Mouse (Mus musculus): ENCODE measurements around the gene Sema4a.

Gene Sema4a

DNA sequence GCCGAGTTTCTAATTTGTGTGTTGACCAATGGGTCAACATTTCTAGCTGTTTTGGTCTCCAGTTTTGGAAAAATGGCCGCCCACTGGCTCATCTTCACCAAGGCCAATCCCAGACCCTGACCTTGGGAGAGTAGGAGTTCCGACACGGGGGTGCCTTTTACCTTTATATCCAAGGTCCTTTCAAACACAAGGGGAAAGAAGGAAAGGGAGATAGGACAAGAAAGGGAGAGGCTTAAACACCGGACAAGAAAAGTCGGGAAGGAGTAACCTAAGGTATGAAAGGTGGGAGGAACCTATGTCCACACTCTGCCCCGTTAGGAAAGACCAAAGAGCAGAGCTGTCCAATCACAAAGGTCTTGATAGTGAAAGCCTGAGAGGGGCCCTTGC, 50.3 kb downstream of the Sema4a start:
- CTCF ChIA-PET, result interaction anchor here (0.5 to 7.2 kb wide), 22 partner anchors 9 to 1026 kb away, joined by 3 to 190 read pairs (median 5); partner anchors contain the start of genes Pbxip1 (in 1 of the 4), Slc25a44 (in 1 of the 4), Smg5 (in 1 of the 4) and Tmem79 (in 1 of the 4)
- POLR2A ChIA-PET, result interaction anchor here (0.5 to 8.6 kb wide), 152 partner anchors 8 to 679 kb away, joined by 3 to 120 read pairs (median 5); partner anchors contain the start of genes Smg5 (in 4 of the 4), Tmem79 (in 4 of the 4), Cct3 (in 3 of the 4) and Lamtor2 (in 3 of the 4)

DNA sequence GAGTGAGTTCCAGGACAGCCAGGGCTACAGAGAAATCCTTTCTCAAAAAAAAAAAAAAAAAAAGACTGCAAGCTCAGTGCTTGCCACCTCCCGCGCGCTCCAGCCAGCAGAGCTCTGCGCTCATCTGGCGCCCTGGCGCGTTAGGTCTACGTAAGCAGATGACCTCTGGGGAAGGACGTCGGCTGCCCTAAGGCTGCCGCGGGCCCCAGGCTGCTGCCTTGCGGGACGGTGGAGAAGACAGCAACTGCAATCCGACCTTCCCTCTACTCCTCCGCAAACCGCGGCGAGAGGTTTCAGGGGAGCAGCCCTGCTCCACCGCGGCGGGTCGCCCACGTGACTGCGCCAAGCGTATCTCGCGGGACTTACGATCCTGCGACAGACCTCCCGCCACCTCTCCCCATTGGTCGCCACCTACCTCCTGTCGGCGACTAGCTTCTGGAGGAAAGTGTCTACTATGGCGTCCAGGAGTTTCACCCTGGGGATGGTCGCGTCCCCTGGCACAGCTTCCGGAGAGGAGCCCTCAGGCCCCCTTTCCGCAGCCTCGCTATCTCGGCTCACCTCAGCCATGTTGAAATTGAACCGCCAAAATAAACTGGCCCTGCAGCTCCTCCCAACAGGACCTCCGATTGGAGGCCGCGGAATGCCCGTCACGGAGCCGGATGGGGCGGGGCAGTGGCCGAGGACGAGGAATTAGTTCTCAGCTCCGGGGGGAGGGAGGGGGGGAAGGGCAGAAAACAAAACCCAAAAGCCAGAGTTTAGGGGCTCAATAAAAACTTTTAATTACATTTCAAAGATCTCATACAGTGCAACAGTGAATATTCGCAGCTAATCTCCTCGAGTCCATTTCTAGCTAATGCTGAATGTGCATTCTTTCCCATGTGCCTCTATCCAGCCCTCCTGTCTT, 51.0 kb downstream of the Sema4a start, which contains the start of gene Pmf1:
Gene Pmf1, minus strand, starts transcription at position 591 of the 904 bp plus-strand sequence.
- CTCF ChIA-PET, result interaction anchor here (0.5 to 7.2 kb wide), 36 partner anchors 10 to 963 kb away, joined by 3 to 190 read pairs (median 5); partner anchors contain the start of genes Slc25a44 (in 1 of the 4), Smg5 (in 1 of the 4) and Tmem79 (in 1 of the 4)

DNA sequence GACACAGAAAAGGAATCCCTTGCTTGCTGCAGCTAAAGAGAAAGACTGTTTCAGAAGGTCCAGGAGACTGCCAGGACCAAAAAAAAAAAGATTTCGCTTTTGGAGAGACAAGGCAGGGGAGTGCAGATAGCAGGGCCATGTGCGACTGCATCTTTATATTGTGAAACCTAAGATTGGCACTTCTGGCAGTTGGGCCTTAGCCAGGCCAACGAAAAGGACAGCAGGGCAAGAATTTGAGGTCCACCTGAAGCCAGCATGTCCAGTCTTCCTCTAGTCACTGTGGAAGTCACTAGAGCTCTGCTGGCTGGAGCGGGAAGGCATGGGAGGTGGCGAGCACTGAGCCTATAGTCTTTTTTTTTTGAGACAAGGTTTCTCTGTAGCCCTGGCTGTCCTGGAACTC, 52.0 kb downstream of the Sema4a start:
- CTCF ChIA-PET, result interaction anchor here (1.3 to 7.2 kb wide), 11 partner anchors 11 to 75 kb away, joined by 3 to 190 read pairs (median 12); no protein-coding TSS in a partner anchor
- POLR2A ChIA-PET, result interaction anchor here (0.6 to 8.6 kb wide), 70 partner anchors 10 to 615 kb away, joined by 3 to 120 read pairs (median 8); partner anchors contain the start of genes Lmna (in 3 of the 4), Slc25a44 (in 3 of the 4), Cct3 (in 2 of the 4) and Lamtor2 (in 2 of the 4)

More for the DNA sequence above, 51.0 kb downstream of the Sema4a start, which contains the start of gene Pmf1:
- POLR2A ChIA-PET, result interaction anchor here (0.5 to 8.6 kb wide), 198 partner anchors 8 to 771 kb away, joined by 3 to 120 read pairs (median 4); partner anchors contain the start of genes Smg5 (in 4 of the 4), Tmem79 (in 4 of the 4), Cct3 (in 3 of the 4) and Lamtor2 (in 3 of the 4)

DNA sequence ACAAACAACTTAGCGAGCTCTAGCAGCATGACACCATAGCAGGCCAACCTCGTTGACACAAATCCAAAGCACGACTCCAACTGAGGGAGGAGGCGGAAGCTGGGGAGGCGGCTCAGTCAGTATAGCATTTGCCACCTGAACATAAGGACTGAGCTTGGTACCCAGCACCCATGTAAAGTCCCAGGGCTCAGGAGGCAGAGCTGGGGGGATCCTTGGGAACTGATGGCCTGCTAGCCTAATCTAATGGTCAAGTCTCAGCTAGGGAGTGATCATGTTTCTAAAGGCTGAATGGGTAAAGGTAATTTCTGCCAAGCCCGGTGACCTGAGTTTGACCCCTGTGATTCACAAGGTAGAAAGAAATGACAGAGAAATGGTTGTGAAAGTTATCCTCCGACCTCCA, 53.5 kb downstream of the Sema4a start:
- ChIA-PET CTCF (interaction anchor here (0.5 to 7.2 kb wide), 87 partner anchors 8 to 274 kb away, joined by 3 to 190 read pairs (median 4); partner anchors contain the start of genes Slc25a44 (in 3 of the 4), Cct3 (in 1 of the 4), Lmna (in 1 of the 4) and Paqr6 (in 1 of the 4)), POLR2A (interaction anchor here (0.6 to 8.6 kb wide), 62 partner anchors 8 to 1645 kb away, joined by 3 to 120 read pairs (median 4); partner anchors contain the start of genes Slc25a44 (in 3 of the 4), Smg5 (in 3 of the 4), Tmem79 (in 3 of the 4) and Sema4a (in 2 of the 4))

DNA sequence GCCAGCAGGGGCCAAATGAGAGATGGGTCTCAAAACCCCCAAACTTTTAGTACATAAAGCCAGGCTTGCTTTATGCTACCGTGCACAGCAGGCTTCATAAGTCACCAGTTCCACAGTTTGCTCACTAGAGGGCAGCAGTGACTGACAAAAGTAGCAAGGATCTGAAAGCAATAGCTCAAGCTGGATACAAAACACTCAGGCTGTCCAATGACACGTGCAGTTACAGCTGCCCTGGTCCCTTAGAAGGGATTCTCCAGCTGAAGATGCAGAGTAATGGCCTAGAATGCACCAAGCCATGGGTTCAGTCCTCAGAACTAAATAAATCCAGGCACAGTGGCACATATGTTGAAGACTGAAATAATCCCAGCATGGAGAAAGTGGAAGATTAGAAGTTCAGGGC, 53.9 kb downstream of the Sema4a start:
- ChIA-PET POLR2A (interaction anchor here (0.6 to 8.6 kb wide), 61 partner anchors 8 to 1646 kb away, joined by 3 to 120 read pairs (median 4); partner anchors contain the start of genes Slc25a44 (in 3 of the 4), Smg5 (in 3 of the 4), Tmem79 (in 3 of the 4) and Sema4a (in 2 of the 4)), CTCF (interaction anchor here (0.5 to 7.2 kb wide), 88 partner anchors 8 to 274 kb away, joined by 3 to 190 read pairs (median 4); partner anchors contain the start of genes Slc25a44 (in 3 of the 4), Cct3 (in 1 of the 4), Lmna (in 1 of the 4) and Paqr6 (in 1 of the 4))

DNA sequence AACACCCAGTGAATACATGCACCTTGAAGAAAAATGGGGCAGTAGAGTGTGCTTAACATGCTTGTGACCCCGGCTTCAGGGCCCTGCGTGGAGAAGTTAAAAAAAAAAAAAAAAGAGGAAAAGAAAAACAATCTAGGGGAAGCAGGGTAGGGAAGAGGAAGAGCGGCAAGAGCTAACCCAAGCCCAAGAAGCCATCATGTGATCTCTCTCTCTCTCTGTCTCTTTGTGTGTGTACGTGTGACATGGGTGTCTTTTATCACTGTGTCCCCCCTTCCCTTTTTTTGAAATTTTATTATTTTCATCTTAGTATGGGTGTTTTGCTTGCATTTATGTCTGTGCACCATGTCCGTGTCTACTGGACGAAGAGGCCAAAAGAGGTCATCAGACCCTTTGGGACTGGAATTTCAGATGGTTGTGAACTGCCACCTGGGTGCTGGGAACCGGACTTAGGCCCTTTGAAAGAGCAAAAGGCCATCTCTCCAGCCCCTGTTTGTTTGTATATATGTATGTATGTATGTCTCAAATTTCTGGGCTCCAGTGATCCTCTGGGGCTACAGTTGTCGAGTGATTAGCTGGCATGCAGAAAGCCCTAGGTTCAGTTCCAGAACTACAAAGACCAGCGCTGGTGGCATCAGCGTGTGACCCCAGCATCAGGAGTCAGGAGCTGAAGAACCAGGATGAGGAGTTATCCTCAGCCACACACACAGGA, 57.3 kb downstream of the Sema4a start:
- POLR2A ChIA-PET, result interaction anchor here in 1 of 4 experiments (0.7 to 1.6 kb wide), 4 partner anchors 14 to 355 kb away, joined by 3 to 5 read pairs (median 4); partner anchors contain the start of gene Slc25a44
- CTCF ChIA-PET, result interaction anchor here in 2 of 4 experiments (0.6 to 7.2 kb wide), 3 partner anchors 66 to 375 kb away, joined by 5 to 190 read pairs (median 5); no protein-coding TSS in a partner anchor

DNA sequence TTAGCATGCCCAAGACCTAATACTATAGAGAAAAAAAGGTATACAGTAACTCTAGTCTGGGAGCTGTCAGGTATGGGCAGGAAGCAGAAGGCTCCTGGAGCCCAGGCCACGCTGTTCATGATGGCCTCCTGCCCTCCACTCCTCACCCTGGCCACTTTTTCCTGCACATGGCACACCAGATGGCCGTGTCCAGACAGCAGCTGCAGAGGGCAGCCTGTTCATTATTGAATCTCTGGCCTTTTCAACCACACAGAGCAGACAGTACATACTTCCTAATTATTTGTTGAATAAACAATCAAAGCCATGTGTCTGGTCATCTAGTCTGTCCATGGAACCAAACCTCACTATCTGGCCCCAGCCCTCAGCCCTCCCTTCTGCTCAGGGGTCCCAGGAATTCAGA, 62.3 kb downstream of the Sema4a start:
- CTCF ChIA-PET, result interaction anchor here in 1 of 4 experiments (1.6 kb wide), 1 partner anchor 9 kb away, joined by 9 read pairs; no protein-coding TSS in a partner anchor

DNA sequence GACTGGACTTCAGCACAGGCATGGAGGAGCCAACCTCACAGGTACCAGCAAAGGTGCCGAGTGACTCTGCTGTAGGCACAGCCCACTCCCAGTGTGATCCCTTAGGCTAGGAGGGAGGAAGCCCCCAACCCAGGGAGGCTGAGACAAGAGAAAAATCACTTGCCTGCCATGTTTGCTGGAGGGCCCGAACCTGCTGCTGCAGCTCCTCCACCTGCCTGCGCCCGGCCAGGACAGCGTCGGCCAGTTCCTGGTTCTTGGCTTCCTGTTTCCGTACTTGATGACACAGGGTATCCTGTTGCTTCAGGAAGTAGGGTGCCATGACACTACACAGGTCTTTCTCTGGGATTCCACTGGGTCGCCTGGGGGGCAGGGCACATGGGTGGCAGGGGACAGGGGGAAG, 65.2 kb downstream of the Sema4a start:
- ChIA-PET CTCF (interaction anchor here in 3 of 4 experiments (1.1 to 1.7 kb wide), 4 partner anchors 12 to 71 kb away, joined by 3 to 5 read pairs (median 3); no protein-coding TSS in a partner anchor), POLR2A (interaction anchor here in 3 of 4 experiments (0.6 to 7.0 kb wide), 8 partner anchors 13 to 173 kb away, joined by 3 to 50 read pairs (median 6); partner anchors contain the start of genes Pmf1 (in 2 of the 3), Lamtor2 (in 1 of the 3), Smg5 (in 1 of the 3) and Tmem79 (in 1 of the 3))

More for the DNA sequence above, 62.3 kb downstream of the Sema4a start:
- POLR2A ChIA-PET, result interaction anchor here in 2 of 4 experiments (1.2 to 7.0 kb wide), 4 partner anchors 10 to 68 kb away, joined by 3 to 50 read pairs (median 26); partner anchors contain the start of genes Pmf1 (in 2 of the 2) and Slc25a44 (in 1 of the 2)

DNA sequence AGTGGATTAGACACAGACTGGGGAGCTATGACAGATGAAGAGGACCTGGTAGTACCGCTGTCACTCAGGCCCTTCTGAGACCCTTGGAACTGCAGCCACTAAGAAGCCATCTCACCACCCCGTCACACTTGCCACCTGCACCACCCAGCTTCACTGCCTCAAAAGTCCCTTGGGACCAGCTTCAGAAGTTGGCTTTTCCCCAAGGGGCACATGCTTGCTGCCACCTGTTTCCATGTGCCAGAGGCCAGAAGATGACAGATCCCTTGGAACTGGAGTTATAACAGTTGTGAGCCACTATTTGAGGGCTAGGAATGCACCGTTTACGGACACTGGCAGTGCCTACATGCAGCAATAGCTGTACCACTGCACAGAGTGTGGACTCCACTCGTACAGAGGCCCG, 65.7 kb downstream of the Sema4a start:
- POLR2A ChIA-PET, result interaction anchor here in 3 of 4 experiments (1.0 to 7.0 kb wide), 8 partner anchors 12 to 173 kb away, joined by 3 to 50 read pairs (median 4); partner anchors contain the start of genes Pmf1 (in 2 of the 3), Smg5 (in 1 of the 3) and Tmem79 (in 1 of the 3)
- CTCF ChIA-PET, result interaction anchor here in 3 of 4 experiments (1.1 to 1.7 kb wide), 5 partner anchors 12 to 72 kb away, joined by 3 to 5 read pairs (median 3); no protein-coding TSS in a partner anchor

DNA sequence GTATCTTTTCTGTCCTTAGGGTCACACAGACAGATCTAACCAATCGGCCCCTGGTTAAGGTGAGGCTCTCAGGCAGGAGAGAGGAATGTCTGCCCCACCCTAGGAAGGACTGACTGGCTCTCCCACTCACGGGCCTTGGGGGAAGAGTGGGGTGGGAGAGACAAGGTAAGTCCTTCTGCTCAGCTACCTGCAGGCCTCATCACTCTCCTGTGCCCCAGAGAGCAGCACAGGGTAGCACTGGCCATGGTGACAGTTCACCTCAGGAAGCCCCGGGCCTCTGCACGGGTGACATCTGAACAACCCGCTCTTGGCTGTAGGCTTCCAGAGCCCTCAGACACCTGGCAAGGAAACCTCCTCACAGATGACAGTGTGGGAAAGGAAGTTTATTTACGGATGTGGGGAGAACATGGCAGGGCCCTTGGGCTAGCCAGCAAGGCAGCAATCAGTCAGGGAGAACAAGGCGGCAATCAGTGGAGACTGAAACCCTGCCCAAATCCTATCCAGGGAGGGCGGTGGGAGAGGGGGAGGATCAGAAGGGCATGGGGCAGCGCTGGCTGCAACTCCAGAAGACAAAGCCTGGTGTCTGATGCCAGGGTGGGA, 67.1 kb downstream of the Sema4a start:
- POLR2A ChIA-PET, result interaction anchor here in 3 of 4 experiments (0.5 to 7.0 kb wide), 8 partner anchors 13 to 166 kb away, joined by 3 to 49 read pairs (median 4); partner anchors contain the start of gene Pmf1 (in 2 of the 3)
- CTCF ChIA-PET, result interaction anchor here in 3 of 4 experiments (1.2 to 1.7 kb wide), 3 partner anchors 14 to 73 kb away, joined by 3 to 5 read pairs (median 5); no protein-coding TSS in a partner anchor

Data from embryonic stem cell, embryonic (primary cell).